Mouse (Mus musculus) brain, embryonic 14.5 days (tissue): ENCODE results near the gene Bcl3.

ENCODE experiments used
- CTCF ChIP-seq: fragments of 200-500 bp; IDR thresholded peaks from 2 replicates; pipeline ENCODE4 v1.5.1; 2012; ENCODE audit warnings: inconsistent platforms, mild to moderate bottlenecking, moderate library complexity, borderline replicate concordance; ENCODE audit not compliant: insufficient read depth, insufficient read length; ENCODE audit errors: extremely low read depth
- POLR2A ChIP-seq: fragments of 200-500 bp; IDR thresholded peaks from 2 replicates; pipeline ENCODE4 v1.6.1; 2012; ENCODE audit warnings: mild to moderate bottlenecking, inconsistent platforms, borderline replicate concordance; ENCODE audit not compliant: poor library complexity, insufficient read depth, insufficient read length, severe bottlenecking; ENCODE audit errors: extremely low read depth

- no peak for TF ChIP-seq POLR2A
- TF ChIP-seq CTCF, result no peak
Observed at GRCm38 (mm10) chr7:19760021-19760420, 62.5 kb downstream of the Bcl3 start.
